Mouse (Mus musculus) heart, embryonic 14.5 days (tissue): Measurements from ENCODE around the gene Gm5416. TPM values are rescaled to one million over a fixed set of nuclear protein-coding genes. Genes with fewer than 3 reads are reported as not detected.
"Not testable (repeated sequence)": the region's sequence is repeated elsewhere in the genome, so short reads cannot be mapped to it uniquely, and the experiment has no call there.

Experiments
- ATAC-seq: fragments of 200-750 bp; cut with Nextera tagmentation; 2 replicates; pipeline ENCODE4 v1.8.0; 2017; ENCODE audit warnings: low read depth, moderate TSS enrichment; ENCODE audit not compliant: insufficient number of reproducible peaks, insufficient read depth, low FRiP score
- H3K27ac ChIP-seq, 2 experiments: fragments of 200-500 bp in 1 of 2; fragments of 300-500 bp in 1 of 2; sonication (generic) in 1 of 2; replicated peaks in 1 of 2; 2 replicates each; pipeline ENCODE4 v1.5.1; 2012 to 2014; ENCODE audit warnings: low read depth in 2 of 2, low read length in 2 of 2, control low read depth in 1 of 2, mild to moderate bottlenecking in 1 of 2, mixed read lengths in 1 of 2; ENCODE audit not compliant: control insufficient read depth in 1 of 2, insufficient read depth in 1 of 2
- H3K27me3 ChIP-seq: fragments of 300-500 bp; sonication (generic); 2 replicates; pipeline ENCODE4 v1.6.1; 2014; ENCODE audit warnings: mild to moderate bottlenecking, low read length, control low read depth; ENCODE audit not compliant: control insufficient read depth, insufficient read depth
- H3K36me3 ChIP-seq: fragments of 300-500 bp; sonication (generic); 2 replicates; pipeline ENCODE4 v1.6.1; 2014; ENCODE audit warnings: mild to moderate bottlenecking, control low read depth, low read length, mixed read lengths; ENCODE audit not compliant: control insufficient read depth, insufficient read depth
- H3K4me1 ChIP-seq, 2 experiments: fragments of 200-500 bp in 1 of 2; fragments of 300-500 bp in 1 of 2; sonication (generic) in 1 of 2; 2 replicates each; pipeline ENCODE4 v1.6.1; 2012 to 2014; ENCODE audit warnings: low read length in 2 of 2, control low read depth in 1 of 2, mixed read lengths in 1 of 2; ENCODE audit not compliant: control insufficient read depth in 2 of 2, insufficient read depth in 2 of 2
- H3K4me2 ChIP-seq: fragments of 300-500 bp; sonication (generic); 2 replicates; pipeline ENCODE4 v1.6.1; 2014; ENCODE audit warnings: mild to moderate bottlenecking, low read length
- H3K4me3 ChIP-seq, 2 experiments: fragments of 200-500 bp in 1 of 2; fragments of 300-500 bp in 1 of 2; sonication (generic) in 1 of 2; 2 replicates each; pipeline ENCODE4 v1.5.1; 2012 to 2014; ENCODE audit warnings: low read length in 2 of 2, mild to moderate bottlenecking in 2 of 2, control low read depth in 1 of 2, low read depth in 1 of 2, moderate library complexity in 1 of 2; ENCODE audit not compliant: control insufficient read depth in 1 of 2, insufficient read depth in 1 of 2
- H3K9ac ChIP-seq: fragments of 300-500 bp; sonication (generic); 2 replicates; pipeline ENCODE4 v1.6.1; 2014; ENCODE audit warnings: mild to moderate bottlenecking, low read length
- H3K9me3 ChIP-seq: fragments of 300-500 bp; sonication (generic); 2 replicates; pipeline ENCODE4 v1.6.1; 2016; ENCODE audit warnings: low read length, control low read depth; ENCODE audit not compliant: control insufficient read depth
- WGBS: fragments of 180-500 bp; shearing (Covaris S2); extraction: QIAGEN DNeasy Blood & Tissue Kit; methylation state at CpG from one replicate; pipeline ENCODE4 v1.1.7; 2014; 5-methylcytosine and 5-hydroxymethylcytosine counted together
- polyA plus RNA-seq: library from polyadenylated mRNA; unstranded; fragments of >200 nt; fragmentation: Nextera tagmentation; extraction: Ambion mirVana; gene quantifications from 2 replicates; pipeline ENCODE4 v1.2.1, GENCODE M21; 2014

Gene Gm5416
- polyA plus RNA-seq, 1 experiment from 2014 or later = not detected

GRCm38 (mm10) chr16:36221168-36221567 lies 11.0 kb downstream of the Gm5416 start, which contains the start of gene 2010005H15Rik:
Gene 2010005H15Rik, plus strand, starts transcription at chr16:36221468.
- H3K9me3 ChIP-seq, H3K9ac ChIP-seq, H3K4me3 ChIP-seq, H3K27ac ChIP-seq, H3K36me3 ChIP-seq, H3K27me3 ChIP-seq, H3K4me2 ChIP-seq, ATAC-seq, H3K4me1 ChIP-seq: not testable (repeated sequence)
- 92% methylated on average over 6 of the region's 7 CpGs for WGBS

DNA sequence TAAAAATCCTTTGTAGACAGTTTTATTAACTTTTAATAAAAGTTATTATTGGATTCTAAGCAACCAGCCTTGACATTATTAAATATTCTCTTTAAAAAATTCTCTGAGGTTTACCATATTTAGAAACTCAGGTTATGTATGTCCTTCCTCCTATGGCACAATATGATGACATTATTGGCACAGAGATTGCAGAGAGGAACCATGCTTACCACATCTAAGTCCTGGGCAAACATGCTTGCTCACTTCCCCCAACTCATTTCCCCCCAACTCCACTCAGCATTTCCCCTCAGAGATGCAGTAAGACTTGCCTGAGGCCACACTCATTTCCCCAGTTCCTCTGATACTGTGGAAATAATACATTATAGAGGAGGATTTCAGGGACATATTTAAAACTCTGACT lies 50.4 kb downstream of the Gm5416 start:
- H3K4me3 ChIP-seq, H3K36me3 ChIP-seq, H3K9ac ChIP-seq, ATAC-seq, H3K4me1 ChIP-seq, H3K4me2 ChIP-seq, H3K27me3 ChIP-seq, H3K27ac ChIP-seq, H3K9me3 ChIP-seq: not testable (repeated sequence)

Other genes starting within 250 kb of the Gm5416 start
- 46.0 and 49.8 TPM in 2 replicates for gene Kpna1, start 231.7 kb upstream of the Gm5416 start, polyA plus RNA-seq
- 7.8 and 7.9 TPM in 2 replicates for gene Wdr5b, start 169.2 kb upstream of the Gm5416 start, polyA plus RNA-seq
- gene Fam162a, start 138.8 kb upstream of the Gm5416 start, polyA plus RNA-seq = 997 and 1,000 TPM in 2 replicates
- gene Ccdc58, start 138.7 kb upstream of the Gm5416 start, polyA plus RNA-seq = 76.2 and 77.5 TPM in 2 replicates
- not detected in 2 replicates for gene Csta1, start 79.2 kb upstream of the Gm5416 start, polyA plus RNA-seq
- gene Stfa2l1, start 53.6 kb upstream of the Gm5416 start, polyA plus RNA-seq = 0.57 TPM in 1 of 2 replicates, not detected in the other
- 2.0 TPM in 1 of 2 replicates, not detected in the other for gene Gm5483, start 26.2 kb upstream of the Gm5416 start, polyA plus RNA-seq
- gene 2010005H15Rik, start 11.1 kb downstream of the Gm5416 start, polyA plus RNA-seq = not detected in 2 replicates
- gene Stfa1, start 66.5 kb downstream of the Gm5416 start, polyA plus RNA-seq = 1.1 and 3.9 TPM in 2 replicates
- not detected in 2 replicates for gene BC117090, start 123.9 kb downstream of the Gm5416 start, polyA plus RNA-seq
- 1.0 and 2.2 TPM in 2 replicates for gene BC100530, start 157.3 kb downstream of the Gm5416 start, polyA plus RNA-seq
- gene Stfa2, start 198.1 kb downstream of the Gm5416 start, polyA plus RNA-seq = not detected in 2 replicates
- not detected in 2 replicates for gene Stfa3, start 245.0 kb downstream of the Gm5416 start, polyA plus RNA-seq